Mouse (Mus musculus) ES-Bruce4 (cell line): ENCODE data around the gene Tbc1d12.

Source experiments
- CTCF ChIP-seq: IDR thresholded peaks from one replicate; pipeline ENCODE4 v1.8.1; 2011; ENCODE audit warnings: low read depth, low read length
- EP300 ChIP-seq: IDR thresholded peaks from 2 replicates; pipeline ENCODE4 v1.6.1; 2011; ENCODE audit warnings: low read depth, low read length; ENCODE audit not compliant: insufficient read depth
- POLR2A ChIP-seq: IDR thresholded peaks from one replicate; pipeline ENCODE4 v1.8.1; 2011; ENCODE audit warnings: low read length; ENCODE audit not compliant: insufficient read depth

DNA sequence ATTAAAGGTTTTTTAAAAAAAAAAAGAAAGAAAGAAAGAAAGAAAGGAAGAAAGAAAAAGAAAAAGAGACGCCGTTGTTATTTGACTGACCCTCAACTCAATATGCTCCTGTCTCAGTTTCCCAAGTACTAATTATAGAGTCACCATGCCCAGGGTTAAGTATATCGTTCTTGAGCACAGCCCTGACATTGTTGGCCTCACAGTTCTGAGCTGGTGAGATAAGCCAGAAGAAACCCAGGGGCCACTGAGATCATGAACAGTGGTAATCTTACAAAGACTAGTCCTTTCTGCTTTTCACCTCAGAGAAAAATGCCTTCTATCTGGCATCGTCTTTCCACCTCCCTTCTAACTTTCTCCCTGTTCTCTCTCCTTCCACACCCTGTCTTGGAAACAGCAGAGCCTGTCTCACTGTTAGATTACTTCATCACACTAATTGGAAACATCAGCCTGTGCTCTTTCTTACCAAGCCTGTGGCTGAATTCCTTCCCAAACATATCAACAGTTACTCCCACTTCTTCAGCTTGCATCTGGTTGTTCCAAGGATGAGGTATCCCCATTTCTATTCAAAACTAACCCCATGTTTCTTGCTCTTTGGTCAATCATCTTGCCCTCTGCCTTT, 16.1 kb upstream of the Tbc1d12 start:
- TF ChIP-seq POLR2A (no peak), CTCF (no peak), EP300 (no peak)
